Mouse (Mus musculus): Measurements from ENCODE around the gene Gps2. TPM values are rescaled to one million over a fixed set of nuclear protein-coding genes. Genes with fewer than 3 reads are reported as not detected.

Gene Gps2
- polyA plus RNA-seq, 1 experiment, result 37.3 TPM

GRCm38 (mm10) chr11:69901406-69901846, 12.3 kb upstream of the Gps2 start:
- H3K36me3 ChIP-seq (ENCODE audit: control insufficient read depth, insufficient read depth), result peaks cover 27% of the 10 kb centered on the region
- TF ChIP-seq FOSL1 (IDR thresholded peaks at IDR 0.05; ENCODE audit: insufficient read depth, low read length, poor library complexity, severe bottlenecking) (no peak), MAX (IDR thresholded peaks at IDR 0.05) (peak; percentile 71)
- H3K79me3 ChIP-seq (ENCODE audit: low read depth), result peaks cover 17% of the 10 kb centered on the region
- H3ac ChIP-seq (ENCODE audit: control insufficient read depth, insufficient read length, low read depth), result peak overlapping the region; percentile 96
- H3K4me3 ChIP-seq (ENCODE audit: insufficient read depth, poor library complexity, severe bottlenecking), result peak overlapping the region; percentile 93
- H3K79me2 ChIP-seq (ENCODE audit: control insufficient read depth, insufficient read depth), result peaks cover 34% of the 10 kb centered on the region
- H3K27me3 ChIP-seq (ENCODE audit: control insufficient read depth, insufficient read depth, insufficient read length), result no peaks in the 10 kb centered on the region

GRCm38 (mm10) chr11:69901993-69902392, 11.7 kb upstream of the Gps2 start:
- Histone ChIP-seq H3K27me3 (ENCODE audit: control insufficient read depth, insufficient read depth, insufficient read length) (no peaks in the 10 kb centered on the region), H3K4me3 (ENCODE audit: insufficient read depth, poor library complexity, severe bottlenecking) (peak overlapping the region; percentile 93), H3K79me2 (ENCODE audit: control insufficient read depth, insufficient read depth) (peaks cover 34% of the 10 kb centered on the region), H3ac (ENCODE audit: control insufficient read depth, insufficient read length, low read depth) (peak overlapping the region; percentile 96), H3K79me3 (ENCODE audit: low read depth) (peaks cover 17% of the 10 kb centered on the region), H3K36me3 (ENCODE audit: control insufficient read depth, insufficient read depth) (peaks cover 33% of the 10 kb centered on the region)
- no peak for TF ChIP-seq CEBPB (IDR thresholded peaks at IDR 0.05; ENCODE audit: low read depth)
- no peak for TF ChIP-seq FOSL1 (IDR thresholded peaks at IDR 0.05; ENCODE audit: insufficient read depth, low read length, poor library complexity, severe bottlenecking)
- TF ChIP-seq MYOG (IDR thresholded peaks at IDR 0.05; ENCODE audit: control insufficient read depth, extremely low read depth, insufficient read length), result no peak
- TF ChIP-seq CTCF (IDR thresholded peaks at IDR 0.05; ENCODE audit: control insufficient read depth, insufficient read depth, insufficient read length), result no peak
- TF ChIP-seq MYOD1 (IDR thresholded peaks at IDR 0.05; ENCODE audit: control insufficient read depth, insufficient read length, low read depth), result no peak
- TF ChIP-seq USF1 (IDR thresholded peaks at IDR 0.05; ENCODE audit: low read depth), result no peak

GRCm38 (mm10) chr11:69902972-69903371, 10.7 kb upstream of the Gps2 start:
- H3K4me3 ChIP-seq (ENCODE audit: insufficient read depth, poor library complexity, severe bottlenecking), result peak overlapping the region; percentile 93

GRCm38 (mm10) chr11:69904311-69904710, 9.4 kb upstream of the Gps2 start:
- Histone ChIP-seq H3K36me3 (ENCODE audit: control insufficient read depth, insufficient read depth) (peaks cover 55% of the 10 kb centered on the region), H3ac (ENCODE audit: control insufficient read depth, insufficient read length, low read depth) (no peak overlapping the region), H3K4me3 (ENCODE audit: insufficient read depth, poor library complexity, severe bottlenecking) (no peak overlapping the region), H3K27me3 (ENCODE audit: control insufficient read depth, insufficient read depth, insufficient read length) (no peaks in the 10 kb centered on the region), H3K79me2 (ENCODE audit: control insufficient read depth, insufficient read depth) (peaks cover 34% of the 10 kb centered on the region), H3K79me3 (ENCODE audit: low read depth) (peaks cover 17% of the 10 kb centered on the region)
- TF ChIP-seq MYOD1 (IDR thresholded peaks at IDR 0.05; ENCODE audit: control insufficient read depth, insufficient read length, low read depth) (no peak), MYOG (IDR thresholded peaks at IDR 0.05; ENCODE audit: control insufficient read depth, extremely low read depth, insufficient read length) (no peak), MAX (IDR thresholded peaks at IDR 0.05) (no peak), CEBPB (IDR thresholded peaks at IDR 0.05; ENCODE audit: low read depth) (no peak)

More at GRCm38 (mm10) chr11:69902972-69903371, 10.7 kb upstream of the Gps2 start:
- H3ac ChIP-seq (ENCODE audit: control insufficient read depth, insufficient read length, low read depth), result peak overlapping the region; percentile 47
- peaks cover 42% of the 10 kb centered on the region for H3K36me3 ChIP-seq (ENCODE audit: control insufficient read depth, insufficient read depth)
- peaks cover 17% of the 10 kb centered on the region for H3K79me3 ChIP-seq (ENCODE audit: low read depth)
- H3K27me3 ChIP-seq (ENCODE audit: control insufficient read depth, insufficient read depth, insufficient read length), result no peaks in the 10 kb centered on the region
- peaks cover 34% of the 10 kb centered on the region for H3K79me2 ChIP-seq (ENCODE audit: control insufficient read depth, insufficient read depth)
- TF ChIP-seq USF1 (IDR thresholded peaks at IDR 0.05; ENCODE audit: low read depth) (no peak), MYOD1 (IDR thresholded peaks at IDR 0.05; ENCODE audit: control insufficient read depth, insufficient read length, low read depth) (no peak), MAX (IDR thresholded peaks at IDR 0.05) (no peak), CEBPB (IDR thresholded peaks at IDR 0.05; ENCODE audit: low read depth) (no peak), MYOG (IDR thresholded peaks at IDR 0.05; ENCODE audit: control insufficient read depth, extremely low read depth, insufficient read length) (no peak), CTCF (IDR thresholded peaks at IDR 0.05; ENCODE audit: control insufficient read depth, insufficient read depth, insufficient read length) (no peak), FOSL1 (IDR thresholded peaks at IDR 0.05; ENCODE audit: insufficient read depth, low read length, poor library complexity, severe bottlenecking) (no peak)

GRCm38 (mm10) chr11:69908645-69909044, 5.0 kb upstream of the Gps2 start:
- no peak overlapping the region for H3ac ChIP-seq (ENCODE audit: control insufficient read depth, insufficient read length, low read depth)
- H3K79me2 ChIP-seq (ENCODE audit: control insufficient read depth, insufficient read depth), result peaks cover 15% of the 10 kb centered on the region
- TF ChIP-seq MYOD1 (IDR thresholded peaks at IDR 0.05; ENCODE audit: control insufficient read depth, insufficient read length, low read depth), result no peak
- TF ChIP-seq CEBPB (IDR thresholded peaks at IDR 0.05; ENCODE audit: low read depth), result no peak
- TF ChIP-seq MYOG (IDR thresholded peaks at IDR 0.05; ENCODE audit: control insufficient read depth, extremely low read depth, insufficient read length), result no peak
- TF ChIP-seq CTCF (IDR thresholded peaks at IDR 0.05; ENCODE audit: control insufficient read depth, insufficient read depth, insufficient read length), result no peak
- TF ChIP-seq USF1 (IDR thresholded peaks at IDR 0.05; ENCODE audit: low read depth), result no peak
- no peak for TF ChIP-seq FOSL1 (IDR thresholded peaks at IDR 0.05; ENCODE audit: insufficient read depth, low read length, poor library complexity, severe bottlenecking)
- no peak for TF ChIP-seq MAX (IDR thresholded peaks at IDR 0.05)
- H3K36me3 ChIP-seq (ENCODE audit: control insufficient read depth, insufficient read depth), result peaks cover 98% of the 10 kb centered on the region
- peaks cover 3% of the 10 kb centered on the region for H3K79me3 ChIP-seq (ENCODE audit: low read depth)
- no peaks in the 10 kb centered on the region for H3K27me3 ChIP-seq (ENCODE audit: control insufficient read depth, insufficient read depth, insufficient read length)
- no peak overlapping the region for H3K4me3 ChIP-seq (ENCODE audit: insufficient read depth, poor library complexity, severe bottlenecking)

- Histone ChIP-seq H3K36me3 (ENCODE audit: control insufficient read depth, insufficient read depth) (peaks cover 93% of the 10 kb centered on the region), H3K79me3 (ENCODE audit: low read depth) (peaks cover 1% of the 10 kb centered on the region), H3K4me3 (ENCODE audit: insufficient read depth, poor library complexity, severe bottlenecking) (no peak overlapping the region), H3ac (ENCODE audit: control insufficient read depth, insufficient read length, low read depth) (no peak overlapping the region), H3K79me2 (ENCODE audit: control insufficient read depth, insufficient read depth) (peaks cover 12% of the 10 kb centered on the region), H3K27me3 (ENCODE audit: control insufficient read depth, insufficient read depth, insufficient read length) (no peaks in the 10 kb centered on the region)
- TF ChIP-seq MYOD1 (IDR thresholded peaks at IDR 0.05; ENCODE audit: control insufficient read depth, insufficient read length, low read depth) (no peak), MYOG (IDR thresholded peaks at IDR 0.05; ENCODE audit: control insufficient read depth, extremely low read depth, insufficient read length) (no peak), FOSL1 (IDR thresholded peaks at IDR 0.05; ENCODE audit: insufficient read depth, low read length, poor library complexity, severe bottlenecking) (no peak), USF1 (IDR thresholded peaks at IDR 0.05; ENCODE audit: low read depth) (no peak), CTCF (IDR thresholded peaks at IDR 0.05; ENCODE audit: control insufficient read depth, insufficient read depth, insufficient read length) (no peak), CEBPB (IDR thresholded peaks at IDR 0.05; ENCODE audit: low read depth) (no peak), MAX (IDR thresholded peaks at IDR 0.05) (no peak)
Observed at GRCm38 (mm10) chr11:69909174-69909573, 4.5 kb upstream of the Gps2 start.
